Mouse (Mus musculus): ENCODE measurements around the gene Enkd1. TPM values are rescaled to one million over a fixed set of nuclear protein-coding genes. Genes with fewer than 3 reads are reported as not detected.

The Enkd1 gene
- total RNA-seq, 2 experiments from 2014 or later: 0.69 to 1.4 TPM

GRCm38 (mm10) chr8:105702731-105703415 is 5.1 kb downstream of the Enkd1 start:
- no peak for DNase-seq (ENCODE audit: low spot score)

GRCm38 (mm10) chr8:105702001-105702401 is 6.0 kb downstream of the Enkd1 start:
- DNase-seq (ENCODE audit: low spot score): no peak

GRCm38 (mm10) chr8:105700966-105701824 is 6.8 kb downstream of the Enkd1 start, which contains the start of the genes Acd and Pard6a:
TSS of gene Acd (minus strand) at chr8:105701102.
TSS of gene Pard6a (plus strand) at chr8:105701148.
- DNase-seq (ENCODE audit: low spot score): peak; percentile 96

- DNase-seq (ENCODE audit: low spot score): no peak
Observed at GRCm38 (mm10) chr8:105700566-105700965, 7.4 kb downstream of the Enkd1 start.

- no peak for DNase-seq (ENCODE audit: low spot score)
Observed at GRCm38 (mm10) chr8:105699488-105700215, 8.4 kb downstream of the Enkd1 start.

GRCm38 (mm10) chr8:105698734-105699133 is 9.3 kb downstream of the Enkd1 start:
- no peak for DNase-seq (ENCODE audit: low spot score)

- DNase-seq (ENCODE audit: low spot score): no peak
Observed at GRCm38 (mm10) chr8:105697196-105697780, 10.7 kb downstream of the Enkd1 start.

GRCm38 (mm10) chr8:105695080-105695780 is 12.8 kb downstream of the Enkd1 start:
- no peak for DNase-seq (ENCODE audit: low spot score)

- no peak for DNase-seq (ENCODE audit: low spot score)
Observed at GRCm38 (mm10) chr8:105694051-105694799, 13.8 kb downstream of the Enkd1 start.

GRCm38 (mm10) chr8:105693648-105694047 is 14.4 kb downstream of the Enkd1 start:
- peak; percentile 52 for DNase-seq (ENCODE audit: low spot score)

GRCm38 (mm10) chr8:105692449-105693182 is 15.4 kb downstream of the Enkd1 start:
- no peak for DNase-seq (ENCODE audit: low spot score)

GRCm38 (mm10) chr8:105690978-105691377 is 17.0 kb downstream of the Enkd1 start:
- DNase-seq (ENCODE audit: low spot score): no peak

- DNase-seq (ENCODE audit: low spot score): no peak
Observed at GRCm38 (mm10) chr8:105689983-105690360, 18.0 kb downstream of the Enkd1 start.

- no peak for DNase-seq (ENCODE audit: low spot score)
Observed at GRCm38 (mm10) chr8:105689256-105689982, 18.6 kb downstream of the Enkd1 start.

- DNase-seq (ENCODE audit: low spot score): no peak
Observed at GRCm38 (mm10) chr8:105688242-105688752, 19.7 kb downstream of the Enkd1 start.

- DNase-seq (ENCODE audit: low spot score): no peak
Observed at GRCm38 (mm10) chr8:105687512-105687911, 20.5 kb downstream of the Enkd1 start.

- DNase-seq (ENCODE audit: low spot score): no peak
Observed at GRCm38 (mm10) chr8:105686551-105686950, 21.5 kb downstream of the Enkd1 start.

- DNase-seq (ENCODE audit: low spot score): peak; percentile 70
Observed at GRCm38 (mm10) chr8:105685796-105686308, 22.2 kb downstream of the Enkd1 start, which contains the start of gene Carmil2. TSS of gene Carmil2 (plus strand) at chr8:105686274.
